In genomic region chr5:135460152-135460832, GRCm38 (mm10) we compare ENCODE assay signal across 8 mouse cellular contexts.
A peak's percentile ranks its signal among the peaks of the same experiment; 100 is the strongest.
DNase-seq lines count a peak whose midpoint lies in the region; ATAC-seq lines count a peak whose summit lies in the region.

No protein-coding gene starts in this region.

- no peaks in the 10 kb centered on the region for H3K4me1 ChIP-seq in midbrain, embryonic 14.5 days (ENCODE audit: control insufficient read depth, insufficient read depth, low read length)
- no peaks in the 10 kb centered on the region for H3K4me1 ChIP-seq in midbrain, embryonic 11.5 days (ENCODE audit: control insufficient read depth, insufficient read depth, low read length)
- no peaks in the 10 kb centered on the region for H3K4me1 ChIP-seq in embryonic facial prominence, embryonic 14.5 days (ENCODE audit: control insufficient read depth, insufficient read depth, low read length)
- no peaks in the 10 kb centered on the region for H3K4me1 ChIP-seq in heart, embryonic 11.5 days (ENCODE audit: control insufficient read depth, insufficient read depth, low read length)
- H3K4me1 ChIP-seq in liver, embryonic 16.5 days (ENCODE audit: control insufficient read depth, low read depth, low read length) = no peaks in the 10 kb centered on the region; the same call in 1 of the 2 replicates

- ATAC-seq in midbrain, embryonic 14.5 days (ENCODE audit: low FRiP score, low TSS enrichment) = no peak
- no peak for ATAC-seq in midbrain, embryonic 11.5 days (ENCODE audit: low FRiP score)
- peak; percentile 73 for ATAC-seq in embryonic facial prominence, embryonic 14.5 days (ENCODE audit: low read depth)
- no peak; the same call in 1 of the 2 replicates for ATAC-seq in heart, embryonic 11.5 days (replicated peaks; ENCODE audit: insufficient number of reproducible peaks, low FRiP score, low TSS enrichment)
- peak; percentile 32; the same call in 1 of the 2 replicates for ATAC-seq in liver, embryonic 16.5 days (ENCODE audit: low read depth)

- no peak overlapping the region for H3K9ac ChIP-seq in midbrain, embryonic 14.5 days (replicated peaks; ENCODE audit: low read length)
- no peak overlapping the region for H3K9ac ChIP-seq in midbrain, embryonic 11.5 days (ENCODE audit: low read length)
- H3K9ac ChIP-seq in embryonic facial prominence, embryonic 14.5 days (ENCODE audit: low read depth, low read length) = no peak overlapping the region
- no peak overlapping the region for H3K9ac ChIP-seq in heart, embryonic 11.5 days (ENCODE audit: low read depth, low read length)
- H3K9ac ChIP-seq in liver, embryonic 16.5 days (ENCODE audit: low read depth, low read length) = no peak overlapping the region

- no peak overlapping the region for H3K4me3 ChIP-seq in midbrain, embryonic 14.5 days (replicated peaks; ENCODE audit: low read depth, low read length)
- H3K4me3 ChIP-seq in midbrain, embryonic 11.5 days (ENCODE audit: low read depth, low read length) = no peak overlapping the region
- no peak overlapping the region for H3K4me3 ChIP-seq in embryonic facial prominence, embryonic 14.5 days (ENCODE audit: low read depth, low read length)
- H3K4me3 ChIP-seq in heart, embryonic 11.5 days (ENCODE audit: low read depth, low read length) = no peak overlapping the region
- no peak overlapping the region for H3K4me3 ChIP-seq in liver, embryonic 16.5 days (ENCODE audit: low read depth, low read length)

- H3K9me3 ChIP-seq in midbrain, embryonic 14.5 days (ENCODE audit: control insufficient read depth, low read length) = no peaks in the 10 kb centered on the region
- H3K9me3 ChIP-seq in midbrain, embryonic 11.5 days (ENCODE audit: control insufficient read depth, low read length) = no peaks in the 10 kb centered on the region
- no peaks in the 10 kb centered on the region for H3K9me3 ChIP-seq in embryonic facial prominence, embryonic 14.5 days (ENCODE audit: control insufficient read depth, low read length)
- H3K9me3 ChIP-seq in heart, embryonic 11.5 days (replicated peaks; ENCODE audit: control insufficient read depth, low read length) = no peaks in the 10 kb centered on the region
- H3K9me3 ChIP-seq in liver, embryonic 16.5 days (replicated peaks; ENCODE audit: control insufficient read depth, low read length) = no peaks in the 10 kb centered on the region

- DNase-seq in midbrain, embryonic 14.5 days = peak; percentile 63
- no peak for DNase-seq in midbrain, embryonic 11.5 days (ENCODE audit: low spot score, missing footprints)
- DNase-seq in embryonic facial prominence, embryonic 14.5 days (ENCODE audit: low spot score) = peak; percentile 74
- peak; percentile 87 for DNase-seq in kidney, postnatal 14 days
- peak; percentile 11 for DNase-seq in right cerebral cortex, postnatal 4 days
- DNase-seq in urinary bladder, adult 2 months (ENCODE audit: low spot score) = no peak

- H3K27ac ChIP-seq in midbrain, embryonic 14.5 days (replicated peaks; ENCODE audit: low read depth, low read length) = no peak overlapping the region; the same call in 1 of the 2 replicates
- H3K27ac ChIP-seq in midbrain, embryonic 11.5 days (ENCODE audit: low read depth, low read length) = no peak overlapping the region
- peak overlapping the region; percentile 3 for H3K27ac ChIP-seq in embryonic facial prominence, embryonic 14.5 days (replicated peaks; ENCODE audit: low read depth, low read length)
- H3K27ac ChIP-seq in heart, embryonic 11.5 days (ENCODE audit: low read depth, low read length) = 0 out of 2 replicates have a peak overlapping the region, but pooled peaks have one; percentile 41
- peak overlapping the region; percentile 67 for H3K27ac ChIP-seq in liver, embryonic 16.5 days (ENCODE audit: low read length)

- 77% methylated on average over 12 of the region's 12 CpGs for WGBS in midbrain, embryonic 14.5 days
- WGBS in midbrain, embryonic 11.5 days = 90% methylated on average over 12 of the region's 12 CpGs
- WGBS in embryonic facial prominence, embryonic 14.5 days = 53% methylated on average over 11 of the region's 12 CpGs
- WGBS in heart, embryonic 11.5 days (ENCODE audit: insufficient replicate concordance) = 72% methylated on average over 12 of the region's 12 CpGs
- WGBS in liver, embryonic 16.5 days (ENCODE audit: insufficient replicate concordance) = 52% methylated on average over 12 of the region's 12 CpGs

- no peaks in the 10 kb centered on the region for H3K27me3 ChIP-seq in midbrain, embryonic 14.5 days (ENCODE audit: control insufficient read depth, insufficient read depth, low read length)
- no peaks in the 10 kb centered on the region for H3K27me3 ChIP-seq in midbrain, embryonic 11.5 days (ENCODE audit: control insufficient read depth, insufficient read depth, low read length)
- no peaks in the 10 kb centered on the region for H3K27me3 ChIP-seq in embryonic facial prominence, embryonic 14.5 days (replicated peaks; ENCODE audit: control insufficient read depth, insufficient read depth, low read length)
- H3K27me3 ChIP-seq in heart, embryonic 11.5 days (ENCODE audit: control insufficient read depth, insufficient read depth, low read length) = no peaks in the 10 kb centered on the region
- H3K27me3 ChIP-seq in liver, embryonic 16.5 days (ENCODE audit: control insufficient read depth, insufficient read depth, low read depth, low read length) = no peaks in the 10 kb centered on the region

- H3K36me3 ChIP-seq in midbrain, embryonic 14.5 days (ENCODE audit: control insufficient read depth, insufficient read depth, low read length) = peaks cover 37% of the 10 kb centered on the region
- peaks cover 11% of the 10 kb centered on the region for H3K36me3 ChIP-seq in midbrain, embryonic 11.5 days (ENCODE audit: control insufficient read depth, insufficient read depth, low read length)
- peaks cover 40% of the 10 kb centered on the region for H3K36me3 ChIP-seq in embryonic facial prominence, embryonic 14.5 days (ENCODE audit: control insufficient read depth, insufficient read depth, low read length)
- H3K36me3 ChIP-seq in heart, embryonic 11.5 days (ENCODE audit: control insufficient read depth, insufficient read depth, low read length) = peaks cover 29% of the 10 kb centered on the region
- no peaks in the 10 kb centered on the region for H3K36me3 ChIP-seq in liver, embryonic 16.5 days (ENCODE audit: control insufficient read depth, insufficient read depth)

- H3K4me2 ChIP-seq in midbrain, embryonic 14.5 days (ENCODE audit: low read length) = no peak overlapping the region
- no peak overlapping the region for H3K4me2 ChIP-seq in midbrain, embryonic 11.5 days
- no peak overlapping the region for H3K4me2 ChIP-seq in embryonic facial prominence, embryonic 14.5 days (ENCODE audit: low read depth, low read length)
- H3K4me2 ChIP-seq in heart, embryonic 11.5 days = no peak overlapping the region
- no peak overlapping the region for H3K4me2 ChIP-seq in liver, embryonic 16.5 days (ENCODE audit: low read depth, low read length)

Comparison
In these comparisons a context has a peak if more than half of its experiments do, and no peak if none do; other contexts are left out.
1. DNase-seq: peak in midbrain, embryonic 14.5 days (single experiment), embryonic facial prominence, embryonic 14.5 days (single experiment), kidney, postnatal 14 days (single experiment) and right cerebral cortex, postnatal 4 days (single experiment); none in midbrain, embryonic 11.5 days (single experiment) and urinary bladder, adult 2 months (single experiment).
2. ATAC-seq: peak in embryonic facial prominence, embryonic 14.5 days (single experiment) and liver, embryonic 16.5 days (single experiment); none in midbrain, embryonic 14.5 days (single experiment), midbrain, embryonic 11.5 days (single experiment) and heart, embryonic 11.5 days (single experiment).
3. H3K27ac ChIP-seq: peak in embryonic facial prominence, embryonic 14.5 days (single experiment), heart, embryonic 11.5 days (single experiment) and liver, embryonic 16.5 days (single experiment); none in midbrain, embryonic 14.5 days (single experiment) and midbrain, embryonic 11.5 days (single experiment).